Mouse (Mus musculus) forebrain, embryonic 12.5 days (tissue): ENCODE results near the gene Nos1ap. TPM values are rescaled to one million over a fixed set of nuclear protein-coding genes. Genes with fewer than 3 reads are reported as not detected.

Experiments
- ATAC-seq: fragments of 200-750 bp; cut with Nextera tagmentation; 2 replicates; pipeline ENCODE4 v1.8.0; 2017; ENCODE audit warnings: moderate TSS enrichment; ENCODE audit not compliant: low FRiP score
- H3K27ac ChIP-seq: fragments of 300-500 bp; sonication (generic); 2 replicates; pipeline ENCODE4 v1.5.1; 2016; ENCODE audit warnings: mild to moderate bottlenecking
- H3K27me3 ChIP-seq: fragments of 300-500 bp; sonication (generic); 2 replicates; pipeline ENCODE4 v1.6.1; 2016; ENCODE audit warnings: mild to moderate bottlenecking
- H3K36me3 ChIP-seq: fragments of 300-500 bp; sonication (generic); replicated peaks from 2 replicates; pipeline ENCODE4 v1.6.1; 2016; ENCODE audit warnings: mild to moderate bottlenecking
- H3K4me1 ChIP-seq: fragments of 300-500 bp; sonication (generic); 2 replicates; pipeline ENCODE4 v1.6.1; 2016
- H3K4me2 ChIP-seq: fragments of 300-500 bp; sonication (generic); 2 replicates; pipeline ENCODE4 v1.6.1; 2016; ENCODE audit warnings: mild to moderate bottlenecking, moderate library complexity
- H3K4me3 ChIP-seq: fragments of 300-500 bp; sonication (generic); replicated peaks from 2 replicates; pipeline ENCODE4 v1.5.1; 2016; ENCODE audit warnings: mild to moderate bottlenecking
- H3K9ac ChIP-seq: fragments of 300-500 bp; sonication (generic); 2 replicates; pipeline ENCODE4 v1.6.1; 2016; ENCODE audit warnings: mild to moderate bottlenecking
- H3K9me3 ChIP-seq: fragments of 300-500 bp; sonication (generic); 2 replicates; pipeline ENCODE4 v1.6.1; 2016
- WGBS: fragments of 180-500 bp; shearing (Covaris S2); methylation state at CpG from one replicate; pipeline ENCODE4 v1.1.7; 2016; 5-methylcytosine and 5-hydroxymethylcytosine counted together
- polyA plus RNA-seq: library from polyadenylated mRNA; unstranded; fragments of >200 nt; fragmentation: Nextera tagmentation; extraction: Ambion mirVana; gene quantifications from 2 replicates; pipeline ENCODE4 v1.2.1, GENCODE M21; 2016

Nos1ap gene
- polyA plus RNA-seq, result 23.5 and 25.5 TPM in 2 replicates

- Histone ChIP-seq H3K27ac (peak within 1 kb of the TSS; percentile 70), H3K9me3 (peaks cover 5% of the 10 kb centered on the region; the same call in 1 of the 2 replicates), H3K36me3 (peaks cover 13% of the 10 kb centered on the region), H3K4me1 (peaks cover 19% of the 10 kb centered on the region), H3K27me3 (peaks cover 7% of the 10 kb centered on the region; the same call in 1 of the 2 replicates), H3K4me2 (peak within 1 kb of the TSS; percentile 93), H3K4me3 (peak within 1 kb of the TSS; percentile 87), H3K9ac (peak within 1 kb of the TSS; percentile 83)
- peak; percentile 92 for ATAC-seq
- WGBS, result under 1% methylated on average over 97 of the region's 106 CpGs
Observed at GRCm38 (mm10) chr1:170589219-170590040, at the start of gene Nos1ap. Gene Nos1ap (minus strand): TSS chr1:170589861.

DNA sequence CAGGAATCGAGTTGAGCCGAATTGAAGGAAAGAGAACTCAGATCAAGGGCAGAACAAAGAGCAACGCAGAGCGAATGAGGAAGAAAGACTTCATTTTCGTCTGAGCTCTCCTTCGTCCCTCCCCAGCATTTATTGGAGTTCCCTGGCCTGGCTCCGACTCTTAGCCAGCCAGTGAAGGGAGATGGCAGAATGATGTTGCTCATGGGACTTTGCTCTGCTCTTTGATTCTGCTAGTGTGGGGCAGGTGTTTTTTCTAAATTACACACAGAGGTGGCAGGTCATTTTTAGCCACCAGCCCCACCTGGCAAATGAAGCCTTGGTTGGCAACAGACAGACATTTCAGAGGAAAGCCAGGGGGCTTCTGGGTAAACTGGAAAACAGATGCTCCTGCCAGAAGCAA, 49.3 kb upstream of the Nos1ap start:
- no peak overlapping the region for H3K9ac ChIP-seq
- H3K4me1 ChIP-seq, result peaks cover 5% of the 10 kb centered on the region; the same call in 1 of the 2 replicates
- WGBS, result 86% methylated on average over 7 of the region's 7 CpGs
- no peak for ATAC-seq
- H3K4me2 ChIP-seq, result no peak overlapping the region
- H3K9me3 ChIP-seq, result 0 out of 2 replicates have a peak, but pooled peaks cover 3% of the 10 kb centered on the region
- no peak overlapping the region for H3K27ac ChIP-seq
- H3K27me3 ChIP-seq, result peaks cover 7% of the 10 kb centered on the region; the same call in 1 of the 2 replicates
- no peaks in the 10 kb centered on the region for H3K36me3 ChIP-seq
- H3K4me3 ChIP-seq, result no peak overlapping the region

DNA sequence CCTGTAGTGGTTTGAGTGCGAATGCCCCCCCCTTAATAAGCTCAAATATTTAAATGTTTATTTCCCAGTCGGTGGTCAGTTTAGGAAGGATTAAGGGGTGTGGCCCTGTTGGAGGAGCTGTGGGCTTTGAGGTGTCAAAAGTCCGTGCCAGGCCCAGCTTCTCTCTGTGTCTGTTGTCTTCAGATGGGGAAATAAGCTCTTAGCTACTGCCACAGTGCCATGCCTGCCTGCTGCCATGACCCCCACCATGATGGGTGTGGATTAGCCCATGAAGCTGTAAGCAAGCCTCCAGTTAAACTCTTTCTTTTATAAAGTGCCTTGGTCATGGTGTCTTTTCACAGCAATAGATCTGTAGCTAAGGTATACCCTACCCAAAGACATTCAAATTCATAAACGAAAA, 43.2 kb upstream of the Nos1ap start:
- 69% methylated on average over 4 of the region's 4 CpGs for WGBS
- Histone ChIP-seq H3K4me2 (no peak overlapping the region), H3K9ac (no peak overlapping the region), H3K9me3 (peaks cover 4% of the 10 kb centered on the region; the same call in 1 of the 2 replicates), H3K27me3 (no peaks in the 10 kb centered on the region), H3K4me3 (no peak overlapping the region), H3K4me1 (no peaks in the 10 kb centered on the region), H3K27ac (no peak overlapping the region), H3K36me3 (no peaks in the 10 kb centered on the region)
- no peak for ATAC-seq

GRCm38 (mm10) chr1:170632385-170632784, 42.7 kb upstream of the Nos1ap start:
- Histone ChIP-seq H3K4me1 (no peaks in the 10 kb centered on the region), H3K9ac (no peak overlapping the region), H3K9me3 (peaks cover 7% of the 10 kb centered on the region; the same call in 1 of the 2 replicates), H3K4me2 (no peak overlapping the region), H3K4me3 (no peak overlapping the region), H3K27ac (no peak overlapping the region), H3K27me3 (no peaks in the 10 kb centered on the region), H3K36me3 (no peaks in the 10 kb centered on the region)
- ATAC-seq, result peak; percentile 36; the same call in 1 of the 2 replicates
- WGBS, result 17% methylated on average over 3 of the region's 3 CpGs

DNA sequence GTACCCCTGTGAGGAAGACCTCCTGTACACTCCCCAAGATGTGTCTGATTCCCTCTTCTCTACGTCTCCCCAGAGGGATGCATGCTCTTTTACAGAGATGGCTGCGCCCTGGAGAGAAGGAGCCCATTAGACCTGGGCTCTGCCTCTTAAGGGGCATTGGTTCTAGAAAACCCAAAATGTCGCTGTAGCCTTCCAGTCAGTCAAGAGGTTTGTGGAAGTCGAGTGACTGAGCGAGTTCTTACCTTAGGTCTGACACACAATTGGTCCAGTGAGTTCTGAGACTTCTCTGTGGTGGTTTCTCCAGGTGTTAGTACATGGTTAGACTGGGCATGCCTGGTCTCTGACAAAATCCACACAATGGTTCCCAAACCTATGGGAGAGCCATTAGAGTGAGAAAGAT, 41.9 kb upstream of the Nos1ap start:
- Histone ChIP-seq H3K9me3 (peaks cover 7% of the 10 kb centered on the region; the same call in 1 of the 2 replicates), H3K4me1 (no peaks in the 10 kb centered on the region), H3K4me3 (no peak overlapping the region), H3K36me3 (no peaks in the 10 kb centered on the region), H3K4me2 (no peak overlapping the region), H3K27ac (no peak overlapping the region), H3K27me3 (no peaks in the 10 kb centered on the region), H3K9ac (no peak overlapping the region)
- ATAC-seq, result no peak
- 92% methylated on average over 5 of the region's 5 CpGs for WGBS

GRCm38 (mm10) chr1:170630489-170630888, 40.8 kb upstream of the Nos1ap start:
- Histone ChIP-seq H3K9ac (no peak overlapping the region), H3K9me3 (peaks cover 7% of the 10 kb centered on the region; the same call in 1 of the 2 replicates), H3K4me1 (no peaks in the 10 kb centered on the region), H3K36me3 (no peaks in the 10 kb centered on the region), H3K27me3 (no peaks in the 10 kb centered on the region), H3K27ac (no peak overlapping the region), H3K4me3 (no peak overlapping the region), H3K4me2 (no peak overlapping the region)
- no peak for ATAC-seq
- WGBS, result 88% methylated on average over 4 of the region's 4 CpGs

- Histone ChIP-seq H3K9ac (no peak overlapping the region), H3K36me3 (no peaks in the 10 kb centered on the region), H3K4me2 (no peak overlapping the region), H3K9me3 (peaks cover 7% of the 10 kb centered on the region; the same call in 1 of the 2 replicates), H3K4me1 (no peaks in the 10 kb centered on the region), H3K27ac (no peak overlapping the region), H3K4me3 (no peak overlapping the region), H3K27me3 (no peaks in the 10 kb centered on the region)
- no peak for ATAC-seq
- WGBS, result 97% methylated on average over 1 of the region's 1 CpGs
Observed at GRCm38 (mm10) chr1:170623432-170623831, 33.8 kb upstream of the Nos1ap start.

- H3K27me3 ChIP-seq, result no peaks in the 10 kb centered on the region
- no peak overlapping the region for H3K27ac ChIP-seq
- H3K4me3 ChIP-seq, result no peak overlapping the region
- H3K4me2 ChIP-seq, result no peak overlapping the region
- peaks cover 3% of the 10 kb centered on the region; the same call in 1 of the 2 replicates for H3K9me3 ChIP-seq
- H3K4me1 ChIP-seq, result no peaks in the 10 kb centered on the region
- ATAC-seq, result no peak
- H3K9ac ChIP-seq, result no peak overlapping the region
- H3K36me3 ChIP-seq, result no peaks in the 10 kb centered on the region
- 90% methylated on average over 5 of the region's 5 CpGs for WGBS
Observed at GRCm38 (mm10) chr1:170622934-170623333, 33.3 kb upstream of the Nos1ap start.

DNA sequence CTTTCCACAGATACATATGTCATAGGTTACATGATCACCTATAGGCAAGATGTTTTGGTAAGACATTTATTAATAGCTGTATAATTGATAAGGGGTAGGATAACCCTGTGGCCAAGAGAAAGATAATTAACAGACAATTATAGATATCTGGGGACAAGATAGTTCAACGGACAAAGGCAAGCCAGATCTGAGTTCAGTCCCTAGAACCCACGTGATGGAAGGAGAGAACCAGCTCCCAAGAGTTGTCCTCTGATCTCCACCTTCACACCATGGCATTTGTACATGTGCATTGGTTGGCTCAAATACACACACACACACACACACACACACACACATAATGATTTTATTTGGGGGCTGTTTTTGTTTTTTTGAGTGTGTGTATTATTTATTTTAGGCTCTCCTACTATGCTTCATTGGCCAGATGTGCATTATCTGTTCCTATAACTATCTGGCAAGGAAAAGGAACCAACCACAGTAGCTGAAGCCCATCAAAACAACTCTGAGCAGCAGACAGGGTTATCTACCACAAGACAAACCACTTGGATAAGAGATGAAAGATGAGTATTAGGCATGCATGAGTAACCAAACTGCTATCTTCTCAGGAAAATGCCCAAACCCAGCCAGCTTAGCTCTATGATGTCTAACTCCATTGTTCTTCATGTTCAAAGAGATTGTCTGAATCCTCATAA, 30.2 kb upstream of the Nos1ap start:
- Histone ChIP-seq H3K4me2 (no peak overlapping the region), H3K36me3 (no peaks in the 10 kb centered on the region), H3K4me1 (no peaks in the 10 kb centered on the region), H3K9ac (no peak overlapping the region), H3K4me3 (no peak overlapping the region), H3K27me3 (no peaks in the 10 kb centered on the region), H3K27ac (no peak overlapping the region), H3K9me3 (no peaks in the 10 kb centered on the region)
- ATAC-seq, result no peak
- WGBS, result 79% methylated on average over 2 of the region's 2 CpGs

GRCm38 (mm10) chr1:170612968-170613872, 23.6 kb upstream of the Nos1ap start:
- Histone ChIP-seq H3K36me3 (no peaks in the 10 kb centered on the region), H3K27ac (no peak overlapping the region), H3K4me1 (no peaks in the 10 kb centered on the region), H3K4me3 (no peak overlapping the region), H3K27me3 (no peaks in the 10 kb centered on the region), H3K9ac (no peak overlapping the region), H3K9me3 (no peaks in the 10 kb centered on the region), H3K4me2 (no peak overlapping the region)
- peak; percentile 94 for ATAC-seq
- 60% methylated on average over 18 of the region's 18 CpGs for WGBS

- 94% methylated on average over 3 of the region's 3 CpGs for WGBS
- no peak overlapping the region for H3K4me2 ChIP-seq
Observed at GRCm38 (mm10) chr1:170611631-170612030, 22.0 kb upstream of the Nos1ap start.

More at GRCm38 (mm10) chr1:170611631-170612030, 22.0 kb upstream of the Nos1ap start:
- no peak overlapping the region for H3K9ac ChIP-seq
- no peak overlapping the region for H3K27ac ChIP-seq
- no peaks in the 10 kb centered on the region for H3K4me1 ChIP-seq
- H3K36me3 ChIP-seq, result no peaks in the 10 kb centered on the region
- no peaks in the 10 kb centered on the region for H3K9me3 ChIP-seq
- H3K27me3 ChIP-seq, result no peaks in the 10 kb centered on the region
- no peak for ATAC-seq
- H3K4me3 ChIP-seq, result no peak overlapping the region
